Mouse (Mus musculus) macrophage (primary cell): Measurements from ENCODE around the gene Zfp846. TPM values are rescaled to one million over a fixed set of nuclear protein-coding genes. Genes with fewer than 3 reads are reported as not detected.

Source experiments
- H3K27ac ChIP-seq: fragments of 350-480 bp; formaldehyde crosslinking; 2 replicates; pipeline ENCODE4 v1.9.0; 2021
- H3K36me3 ChIP-seq: fragments of 350-480 bp; formaldehyde crosslinking; 2 replicates; pipeline ENCODE4 v1.9.0; 2021; ENCODE audit errors: inconsistent target
- H3K4me3 ChIP-seq: fragments of 350-480 bp; formaldehyde crosslinking; 2 replicates; pipeline ENCODE4 v1.9.0; 2021; ENCODE audit errors: inconsistent target
- H3K79me2 ChIP-seq: fragments of 350-480 bp; formaldehyde crosslinking; 2 replicates; pipeline ENCODE4 v1.9.0; 2021; ENCODE audit errors: inconsistent target
- WGBS: methylation state at CpG from one replicate; pipeline ENCODE4 v1.1.7; 2026; ENCODE audit warnings: inconsistent platforms; ENCODE audit not compliant: missing documents; 5-methylcytosine and 5-hydroxymethylcytosine counted together
- polyA plus RNA-seq: library from polyadenylated mRNA; stranded (reverse); fragments of 250-400 nt; gene quantifications from 3 replicates; pipeline ENCODE4 v1.2.4, GENCODE M21; 2018; ENCODE audit warnings: inconsistent platforms

Zfp846 gene
- polyA plus RNA-seq, 1 experiment from 2014 or later, result 7.6 TPM

DNA sequence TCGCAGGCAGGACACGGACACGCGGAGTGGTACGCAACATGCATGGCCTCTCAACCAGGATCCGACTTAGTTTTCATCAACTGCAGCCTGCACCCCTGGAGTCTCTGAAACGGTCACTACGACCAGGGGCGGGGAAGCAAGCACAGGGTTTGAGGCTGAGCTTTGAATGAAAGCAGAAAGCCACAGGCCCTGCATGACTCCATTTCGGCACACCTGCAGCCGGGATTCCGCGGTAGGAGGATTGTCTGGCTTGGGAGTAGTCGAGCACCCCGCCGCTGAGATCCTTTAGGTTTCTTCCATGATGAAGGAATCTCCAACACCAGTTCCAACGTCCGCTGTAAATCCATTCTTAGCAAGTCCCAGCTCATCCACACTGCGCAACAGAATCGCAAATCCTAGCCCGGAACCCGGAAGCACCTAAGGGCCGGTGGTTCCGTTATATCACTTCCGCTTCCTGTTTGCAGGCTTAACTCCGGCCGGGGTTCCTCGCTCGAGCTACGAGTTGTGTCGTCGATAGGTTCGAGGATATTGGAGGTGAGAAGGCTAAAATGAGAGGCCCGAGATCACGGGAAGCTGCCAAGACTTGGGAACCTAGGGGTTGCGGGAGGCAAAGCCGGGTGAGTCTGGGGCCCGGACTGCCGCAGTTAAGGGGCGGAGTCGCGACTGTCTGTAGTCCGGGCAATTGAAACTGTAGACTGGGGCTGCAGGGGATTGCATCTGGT, 63.4 kb downstream of the Zfp846 start, which contains the start of gene Fbxl12:
Gene Fbxl12, minus strand, starts transcription at position 408 of the 722 bp plus-strand sequence.
- peaks cover 73% of the 10 kb centered on the region for H3K79me2 ChIP-seq
- H3K27ac ChIP-seq, result peak within 1 kb of the TSS; percentile 83
- peaks cover 11% of the 10 kb centered on the region; the same call in 1 of the 2 replicates for H3K36me3 ChIP-seq
- WGBS, result under 1% methylated on average over 43 of the region's 43 CpGs
- H3K4me3 ChIP-seq, result peak within 1 kb of the TSS; percentile 100

DNA sequence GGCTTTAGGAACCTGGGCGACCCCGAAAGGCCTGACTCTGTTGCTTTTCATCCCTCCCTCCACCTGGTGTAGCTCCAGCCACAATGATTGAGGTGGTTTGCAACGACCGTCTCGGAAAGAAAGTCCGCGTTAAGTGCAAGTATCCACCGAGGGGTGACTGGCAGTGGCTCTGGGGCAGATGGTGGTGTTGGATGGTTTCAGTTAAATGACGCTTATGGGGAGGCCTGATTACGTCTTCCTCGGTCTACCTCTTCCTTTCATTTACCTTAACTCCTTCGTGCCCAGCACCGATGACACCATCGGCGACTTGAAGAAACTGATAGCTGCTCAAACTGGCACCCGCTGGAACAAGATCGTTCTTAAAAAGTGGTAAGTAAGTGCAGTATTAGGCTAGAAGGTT, 64.0 kb downstream of the Zfp846 start:
- Histone ChIP-seq H3K36me3 (peaks cover 7% of the 10 kb centered on the region; the same call in 1 of the 2 replicates), H3K27ac (peak overlapping the region; percentile 83), H3K4me3 (peak overlapping the region; percentile 100), H3K79me2 (peaks cover 67% of the 10 kb centered on the region)
- 3% methylated on average over 17 of the region's 17 CpGs for WGBS

DNA sequence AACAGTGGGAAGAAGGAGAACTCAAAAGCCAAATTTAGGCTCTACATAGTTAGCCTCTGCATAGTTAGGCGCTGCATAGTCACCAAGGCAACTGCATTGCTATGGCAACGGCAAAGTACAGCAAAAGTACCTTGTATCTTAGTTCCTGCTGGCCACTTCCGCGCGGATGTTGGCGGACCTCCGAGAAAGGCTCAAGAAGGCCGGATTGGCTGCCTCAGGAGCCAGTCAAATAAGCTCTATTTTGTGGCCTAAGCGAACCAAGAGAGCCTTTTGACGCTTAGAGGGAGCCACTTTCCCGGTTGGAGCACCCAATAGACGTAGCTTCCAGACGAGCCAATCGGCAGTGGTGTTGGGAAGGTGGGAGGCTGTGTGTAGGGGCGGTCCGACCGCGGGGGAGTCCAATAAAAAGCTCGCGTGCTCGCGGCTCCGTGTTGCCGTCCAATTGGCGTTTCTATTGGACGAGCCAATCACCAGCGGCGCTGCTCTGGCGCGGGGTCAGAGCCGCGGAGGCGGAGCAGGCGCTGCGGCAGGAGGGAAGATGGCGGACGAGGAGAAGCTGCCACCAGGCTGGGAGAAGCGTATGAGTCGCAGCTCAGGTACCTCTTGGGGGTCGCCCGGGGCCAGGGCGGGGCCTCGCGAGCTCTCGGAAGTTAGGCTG, 70.6 kb downstream of the Zfp846 start, which contains the start of gene Pin1:
Gene Pin1, plus strand, starts transcription at position 494 of the 658 bp plus-strand sequence.
- Histone ChIP-seq H3K4me3 (peak within 1 kb of the TSS; percentile 80), H3K27ac (peak within 1 kb of the TSS; percentile 12; the same call in 1 of the 2 replicates), H3K79me2 (peaks cover 50% of the 10 kb centered on the region), H3K36me3 (peaks cover 22% of the 10 kb centered on the region; the same call in 1 of the 2 replicates)
- WGBS, result under 1% methylated on average over 45 of the region's 45 CpGs

DNA sequence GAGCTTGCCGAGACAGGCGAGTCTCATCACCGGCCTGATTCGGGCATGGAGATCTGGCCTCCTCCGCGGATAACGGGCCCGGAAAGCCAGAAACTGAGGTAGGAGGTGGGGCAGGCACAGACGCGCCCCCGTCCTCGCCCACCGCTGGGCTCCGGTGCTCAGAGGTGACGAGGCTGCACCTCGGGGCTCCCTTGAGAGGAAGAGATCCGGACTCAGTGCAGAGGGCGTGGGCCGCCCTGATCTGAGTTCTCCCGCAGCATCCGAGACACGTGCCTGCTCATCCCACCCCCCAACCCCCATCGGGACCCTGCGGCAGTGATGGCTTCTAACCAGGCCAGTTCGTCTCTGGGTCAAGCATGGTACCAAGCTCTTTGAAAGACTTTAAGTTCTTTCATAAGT, 71.2 kb downstream of the Zfp846 start:
- peak overlapping the region; percentile 80 for H3K4me3 ChIP-seq
- WGBS, result under 1% methylated on average over 25 of the region's 25 CpGs
- H3K27ac ChIP-seq, result peak overlapping the region; percentile 12; the same call in 1 of the 2 replicates

DNA sequence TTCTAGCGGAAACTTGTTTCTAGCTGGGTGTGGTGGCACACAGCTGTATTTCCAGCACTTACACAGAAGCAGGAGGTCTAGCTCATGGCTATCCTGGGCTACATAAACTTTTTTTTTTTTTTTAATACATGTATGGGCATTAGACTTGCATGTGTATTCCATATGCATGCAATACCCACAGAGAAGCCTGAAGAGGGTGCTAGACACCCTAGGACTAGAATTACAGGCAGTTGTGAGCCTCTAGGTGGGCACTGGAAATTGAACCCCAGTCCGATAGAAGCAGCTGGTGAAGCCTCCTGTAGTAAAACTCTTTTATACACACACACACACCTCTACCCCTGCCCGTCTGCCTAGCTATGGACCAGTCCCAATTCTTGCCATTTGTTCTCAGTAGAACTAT, 72.8 kb downstream of the Zfp846 start:
- Histone ChIP-seq H3K4me3 (no peak overlapping the region), H3K79me2 (peaks cover 69% of the 10 kb centered on the region), H3K36me3 (peaks cover 37% of the 10 kb centered on the region), H3K27ac (no peak overlapping the region)
- 98% methylated on average over 3 of the region's 3 CpGs for WGBS

More for the DNA sequence above, 71.2 kb downstream of the Zfp846 start:
- Histone ChIP-seq H3K36me3 (peaks cover 22% of the 10 kb centered on the region), H3K79me2 (peaks cover 53% of the 10 kb centered on the region)

Other genes starting within 250 kb of the Zfp846 start
- gene Olfr18, start 245.2 kb upstream of the Zfp846 start, polyA plus RNA-seq, result not detected in 3 replicates
- 3.2 to 8.7 TPM (median 8.1 TPM) in 3 replicates for gene Zfp560, start 196.1 kb upstream of the Zfp846 start, polyA plus RNA-seq
- 3.2 to 5.8 TPM (median 5.8 TPM) in 3 replicates for gene Zfp26, start 121.1 kb upstream of the Zfp846 start, polyA plus RNA-seq
- gene Zfp426, start 88.5 kb upstream of the Zfp846 start, polyA plus RNA-seq, result 10.1 to 11.6 TPM (median 11.1 TPM) in 3 replicates
- gene Zfp266, start 59.9 kb upstream of the Zfp846 start, polyA plus RNA-seq, result 5.2 to 8.3 TPM (median 6.5 TPM) in 3 replicates
- gene Ubl5, start 61.6 kb downstream of the Zfp846 start, polyA plus RNA-seq, result 476 to 572 TPM (median 533 TPM) in 3 replicates
- gene Fbxl12, start 63.5 kb downstream of the Zfp846 start, polyA plus RNA-seq, result 3.5 to 12.0 TPM (median 6.0 TPM) in 3 replicates
- 5.8 to 16.7 TPM (median 8.8 TPM) in 3 replicates for gene Pin1, start 70.8 kb downstream of the Zfp846 start, polyA plus RNA-seq
- gene Olfm2, start 165.1 kb downstream of the Zfp846 start, polyA plus RNA-seq, result not detected in 3 replicates
- gene Col5a3, start 233.8 kb downstream of the Zfp846 start, polyA plus RNA-seq, result not detected in 3 replicates
- gene Rdh8, start 237.2 kb downstream of the Zfp846 start, polyA plus RNA-seq, result not detected in 3 replicates